Comparison of ENCODE assay signal across 8 mouse cellular contexts in genomic region chr6:90720996-90721746, GRCm38 (mm10).
DNase-seq lines count a peak whose midpoint lies in the region; TF ChIP-seq lines count a peak whose summit lies in the region.

No protein-coding gene starts in this region.

- no peak overlapping the region for H3K4me3 ChIP-seq in CH12.LX (replicated peaks in 1 of 3; ENCODE audit: low read depth in 2 of 3, low read length in 2 of 3, poor library complexity in 1 of 3)

- H3K27ac ChIP-seq in CH12.LX (ENCODE audit: insufficient read depth, low read depth) = no peak overlapping the region

- H3K27me3 ChIP-seq in CH12.LX (replicated peaks) = no peaks in the 10 kb centered on the region

- H3K4me2 ChIP-seq in CH12.LX (ENCODE audit: insufficient read depth, low read depth, poor library complexity, severe bottlenecking) = no peak overlapping the region

- H3K79me2 ChIP-seq in CH12.LX (replicated peaks; ENCODE audit: control insufficient read depth, extremely low read depth, insufficient read depth, poor library complexity, severe bottlenecking) = peaks cover 28% of the 10 kb centered on the region

- peaks cover 42 to 96% of the 10 kb centered on the region in 2 experiments for H3K36me3 ChIP-seq in CH12.LX (replicated peaks in 1 of 2; ENCODE audit: control insufficient read depth in 1 of 2, insufficient read depth in 1 of 2, low read length in 1 of 2)

- TF ChIP-seq CTCF in CH12.LX (conservative IDR thresholded peaks at IDR 0.05 in 1 of 2, IDR thresholded peaks at IDR 0.05 in 1 of 2; ENCODE audit: low read depth in 2 of 2, low read length in 2 of 2) = peak; percentile 9 to 63; a peak in 2 of 4 replicates

- peak; percentile 52 for TF ChIP-seq RAD21 in CH12.LX (IDR thresholded peaks at IDR 0.05; ENCODE audit: low read depth, low read length)

- dilution Hi-C loops in CH12.LX (cut with MboI; ENCODE audit: extremely low pct_ligation_motif_present, extremely low pct_unique_long_range_greater_than_20kb, low sequenced_read_pairs) = no loop called here

- in situ Hi-C loops in CH12.LX (cut with MboI; ENCODE audit: low pct_ligation_motif_present, low pct_unique_long_range_greater_than_20kb, low sequenced_read_pairs) = loop anchor here (10.0 kb wide), 1 partner anchor 56 kb away; no protein-coding TSS in a partner anchor

- TF ChIP-seq EP300 in CH12.LX (IDR thresholded peaks at IDR 0.05; ENCODE audit: low read length) = no peak

- no peaks in the 10 kb centered on the region for H3K9me3 ChIP-seq in CH12.LX (replicated peaks; ENCODE audit: low read length)

- DNase-seq in cerebellum, adult 9-11 months = peak; percentile 58
- no peak for DNase-seq in cerebellum, adult 11 months
- peak; percentile 33 for DNase-seq in CH12.LX (ENCODE audit: extremely low read depth)
- peak; percentile 55 to 62 for DNase-seq in cerebellum, postnatal 36 days
- peak; percentile 87 for DNase-seq in kidney, adult 9 months
- DNase-seq in lung, postnatal 25 days (ENCODE audit: low spot score) = peak; percentile 77
- DNase-seq in embryo, embryonic 10.5 days (ENCODE audit: low spot score) = no peak
- no peak for DNase-seq in urinary bladder, postnatal 10 days (ENCODE audit: low spot score)

- H3K4me1 ChIP-seq in CH12.LX (ENCODE audit: control insufficient read depth in 1 of 2, insufficient read depth in 2 of 2) = peaks cover 9 to 77% of the 10 kb centered on the region in 2 experiments

- TF ChIP-seq POLR2A in CH12.LX (IDR thresholded peaks at IDR 0.05; ENCODE audit: low read depth, low read length) = no peak

- H3K9ac ChIP-seq in CH12.LX (ENCODE audit: insufficient read depth, low read depth) = no peak overlapping the region

TF ChIP-seq in CH12.LX, 34 proteins besides CTCF, POLR2A, EP300 and RAD21:
- TF ChIP-seq SMC3 (IDR thresholded peaks at IDR 0.05; ENCODE audit: low read depth, low read length) (peak; percentile 28; the same call in 1 of the 2 replicates), BHLHE40 (IDR thresholded peaks at IDR 0.05; ENCODE audit: low read depth, low read length) (no peak), POLR2AphosphoS2 (IDR thresholded peaks at IDR 0.05; ENCODE audit: low read depth, low read length) (no peak)

Comparison
In these comparisons a context has a peak if more than half of its experiments do, and no peak if none do; other contexts are left out.
1. DNase-seq: peak in cerebellum, adult 9-11 months (single experiment), CH12.LX (single experiment), cerebellum, postnatal 36 days (2 of 2), kidney, adult 9 months (single experiment) and lung, postnatal 25 days (single experiment); none in cerebellum, adult 11 months (single experiment), embryo, embryonic 10.5 days (single experiment) and urinary bladder, postnatal 10 days (single experiment).